Mouse (Mus musculus) thymus, postnatal 10 days (tissue): Measurements from ENCODE around the gene Vmn1r1.

Source experiments
- DNase-seq, 2 experiments: peaks; one replicate each; pipeline ENCODE4 v3.0.0; 2021; ENCODE audit warnings: low spot score in 2 of 2

Gene Vmn1r1

DNA sequence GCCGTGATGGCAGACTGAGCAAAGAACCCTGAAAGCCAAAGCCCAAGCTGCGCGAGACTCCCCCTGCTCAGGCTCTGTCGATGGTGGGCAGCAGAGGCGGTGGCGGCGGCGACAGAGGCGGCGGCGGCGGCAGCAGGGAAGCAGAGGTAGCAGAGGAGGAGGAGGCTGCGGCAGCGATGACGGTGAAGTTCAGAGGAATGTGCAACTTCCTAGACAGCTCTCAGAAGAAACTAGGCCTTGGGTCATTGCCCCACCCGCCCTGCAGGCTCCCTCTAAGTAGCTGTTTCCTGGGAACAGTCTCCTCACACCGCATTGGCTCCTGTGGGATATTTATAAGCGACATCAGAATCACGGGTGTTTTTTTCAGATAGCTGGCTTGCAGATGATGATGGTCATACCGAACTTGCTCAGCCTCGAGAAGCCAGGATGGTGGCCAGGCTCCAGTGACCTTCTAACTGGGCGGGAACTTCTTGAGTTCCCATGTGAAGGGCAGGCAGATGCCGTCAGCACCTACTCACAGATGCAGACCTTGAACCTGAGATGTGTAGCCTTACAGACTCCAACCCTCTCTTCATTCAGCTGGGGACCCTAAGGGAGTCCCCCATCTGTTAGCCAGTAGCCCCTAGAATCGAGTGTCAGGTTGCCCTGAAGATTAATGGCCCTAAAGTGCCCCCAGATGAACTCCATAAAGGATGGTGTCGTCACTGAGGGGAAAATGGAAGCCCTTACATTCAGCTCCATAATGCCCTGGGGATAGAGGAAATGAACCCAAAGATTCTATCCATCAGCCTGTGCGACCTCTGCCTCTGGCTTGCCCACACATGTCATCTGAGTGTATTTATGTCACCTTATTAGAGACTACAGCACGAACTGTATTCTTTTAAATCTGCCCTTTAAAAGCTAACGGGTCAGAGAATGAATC, 26.8 kb downstream of the Vmn1r1 start:
- DNase-seq, result no peak

DNA sequence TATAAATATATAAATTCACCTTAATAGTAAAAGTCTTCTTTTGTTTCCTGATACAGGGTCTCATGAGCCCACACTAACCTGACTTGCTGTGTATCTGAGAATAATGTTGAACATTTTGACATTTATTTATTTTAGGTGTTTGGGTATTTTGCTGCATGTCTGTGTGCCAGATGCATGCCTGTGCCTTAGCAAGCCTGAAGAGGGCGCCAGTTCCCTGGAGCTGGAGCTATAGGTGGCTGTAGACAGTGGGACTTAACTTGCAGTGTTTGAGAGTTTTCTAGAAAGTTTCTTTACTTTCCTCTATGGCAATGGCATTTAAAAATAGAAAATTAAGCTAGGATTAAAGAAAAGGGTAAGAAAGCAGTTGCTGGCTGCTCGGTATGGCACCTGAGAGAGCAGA, 33.5 kb downstream of the Vmn1r1 start:
- peak in 1 of 2 experiments; percentile 41 for DNase-seq

DNA sequence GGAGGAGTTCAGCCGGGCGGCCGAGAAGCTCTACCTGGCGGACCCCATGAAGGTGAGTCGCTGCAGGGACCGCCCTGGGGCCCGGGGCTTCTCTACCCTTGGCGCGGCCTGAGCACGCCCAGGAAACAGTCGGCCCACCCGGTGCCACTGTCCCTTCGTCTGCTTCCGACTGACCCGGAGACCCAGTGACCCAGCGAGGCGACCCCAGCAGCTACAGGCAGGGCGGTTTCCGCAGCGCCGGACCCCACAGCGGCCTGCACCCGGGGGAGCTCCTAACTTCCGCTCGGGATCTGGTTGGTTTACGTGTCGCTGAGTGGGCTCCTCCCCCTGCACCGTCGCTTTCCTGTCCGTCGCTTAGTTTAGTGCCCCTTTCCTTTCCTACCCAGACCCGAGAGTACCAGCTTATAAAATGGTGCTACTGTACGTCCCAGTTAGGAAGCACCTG, 39.3 kb downstream of the Vmn1r1 start:
- peak; percentile 79 to 84 for DNase-seq

DNA sequence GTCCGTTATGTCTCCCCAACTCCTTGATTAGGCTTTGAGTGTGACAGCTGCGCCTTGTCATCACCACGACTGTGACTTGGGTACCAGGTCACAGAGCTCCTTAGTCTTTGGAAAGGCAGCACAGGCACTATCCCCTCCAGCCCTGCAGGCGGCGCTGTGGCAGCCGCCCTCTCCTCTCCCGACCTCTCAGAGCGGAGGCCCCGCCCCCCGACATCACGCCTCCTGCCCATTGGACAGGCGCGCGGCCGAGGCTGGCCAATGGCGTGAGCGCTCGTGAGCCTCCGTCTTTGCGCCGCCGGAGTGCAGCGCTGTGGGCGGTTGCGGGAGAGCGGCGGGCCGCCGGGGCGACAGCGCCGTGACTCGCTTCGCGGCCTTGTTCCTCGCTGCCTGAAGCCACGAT, 39.8 kb downstream of the Vmn1r1 start, which contains the start of gene Srp9:
Gene Srp9, plus strand, starts transcription at position 232 of the 400 bp plus-strand sequence.
- peak; percentile 97 to 98 for DNase-seq

DNA sequence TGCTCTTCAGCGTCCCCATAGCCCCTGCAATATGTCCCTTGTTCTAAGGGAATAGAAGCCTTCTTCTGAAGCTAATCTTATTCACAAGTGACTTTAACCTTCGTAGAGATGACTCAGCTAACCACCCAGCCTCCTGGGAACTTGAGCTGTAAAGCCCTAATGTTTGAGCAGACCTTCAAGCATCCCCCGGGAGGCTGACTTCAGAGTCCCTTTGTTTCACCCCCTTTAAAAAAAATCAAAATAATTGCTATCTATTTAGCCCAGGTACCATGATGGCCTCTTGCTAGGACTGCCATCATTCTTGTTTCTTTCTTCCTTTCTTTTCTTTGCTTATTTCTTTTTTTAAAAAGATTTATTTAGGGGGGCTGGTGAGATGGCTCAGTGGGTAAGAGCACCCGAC, 41.9 kb downstream of the Vmn1r1 start:
- no peak for DNase-seq

DNA sequence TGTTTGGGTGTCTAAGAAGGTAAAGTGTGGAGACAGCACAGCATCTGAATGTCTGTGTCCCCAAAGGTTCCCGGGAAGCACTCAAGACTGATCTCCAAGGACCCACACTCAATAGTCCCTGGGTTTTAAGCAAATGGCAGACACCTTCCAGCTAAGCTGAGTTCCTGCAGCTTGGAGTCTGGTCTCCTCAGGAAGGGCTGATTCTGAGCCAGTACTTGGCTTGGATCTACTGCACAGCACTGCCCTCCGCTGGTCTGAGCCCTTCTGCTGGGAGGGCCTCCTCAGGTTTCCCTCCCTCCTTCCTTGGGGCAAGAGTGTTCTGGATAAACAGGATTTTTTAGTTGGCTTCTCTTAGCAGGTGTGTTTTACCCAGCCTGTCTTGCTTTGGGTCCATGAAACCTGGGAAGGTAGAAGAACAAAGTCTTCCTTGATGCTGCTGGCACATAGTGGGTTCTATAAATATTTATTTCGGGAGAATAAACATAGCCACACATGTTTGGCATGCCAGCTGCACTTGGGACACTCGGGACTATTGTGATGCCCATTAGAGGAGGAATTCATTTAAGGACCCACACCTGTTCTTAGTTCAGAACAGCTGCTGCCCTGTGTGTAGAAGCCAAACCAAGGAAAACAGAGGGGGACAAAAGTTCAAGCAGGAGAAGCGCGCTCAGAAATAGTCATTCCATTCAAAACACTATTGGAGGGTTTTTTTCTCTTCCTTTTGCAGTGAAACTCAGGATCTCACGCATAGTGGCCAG, 48.5 kb downstream of the Vmn1r1 start:
- no peak for DNase-seq

DNA sequence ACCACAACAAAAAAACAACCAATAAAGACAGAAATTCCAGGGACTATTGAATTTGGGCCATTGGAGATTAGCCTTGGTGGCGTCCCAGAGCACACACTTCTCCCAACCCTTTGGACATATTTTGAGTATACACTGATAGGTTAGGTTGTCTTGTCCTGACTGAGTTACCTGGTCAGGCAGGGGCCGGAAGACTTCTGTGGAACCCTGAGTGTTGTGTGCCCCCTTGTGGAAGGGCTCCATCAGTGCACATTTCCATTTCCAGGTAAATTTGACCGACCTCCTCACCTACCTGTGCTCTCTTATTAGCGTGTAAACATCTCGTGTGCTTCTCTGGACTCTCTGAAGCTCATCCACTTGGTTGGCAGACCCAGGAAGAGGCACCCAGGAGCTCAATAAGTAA, 49.1 kb downstream of the Vmn1r1 start:
- DNase-seq, result peak in 1 of 2 experiments; percentile 51

DNA sequence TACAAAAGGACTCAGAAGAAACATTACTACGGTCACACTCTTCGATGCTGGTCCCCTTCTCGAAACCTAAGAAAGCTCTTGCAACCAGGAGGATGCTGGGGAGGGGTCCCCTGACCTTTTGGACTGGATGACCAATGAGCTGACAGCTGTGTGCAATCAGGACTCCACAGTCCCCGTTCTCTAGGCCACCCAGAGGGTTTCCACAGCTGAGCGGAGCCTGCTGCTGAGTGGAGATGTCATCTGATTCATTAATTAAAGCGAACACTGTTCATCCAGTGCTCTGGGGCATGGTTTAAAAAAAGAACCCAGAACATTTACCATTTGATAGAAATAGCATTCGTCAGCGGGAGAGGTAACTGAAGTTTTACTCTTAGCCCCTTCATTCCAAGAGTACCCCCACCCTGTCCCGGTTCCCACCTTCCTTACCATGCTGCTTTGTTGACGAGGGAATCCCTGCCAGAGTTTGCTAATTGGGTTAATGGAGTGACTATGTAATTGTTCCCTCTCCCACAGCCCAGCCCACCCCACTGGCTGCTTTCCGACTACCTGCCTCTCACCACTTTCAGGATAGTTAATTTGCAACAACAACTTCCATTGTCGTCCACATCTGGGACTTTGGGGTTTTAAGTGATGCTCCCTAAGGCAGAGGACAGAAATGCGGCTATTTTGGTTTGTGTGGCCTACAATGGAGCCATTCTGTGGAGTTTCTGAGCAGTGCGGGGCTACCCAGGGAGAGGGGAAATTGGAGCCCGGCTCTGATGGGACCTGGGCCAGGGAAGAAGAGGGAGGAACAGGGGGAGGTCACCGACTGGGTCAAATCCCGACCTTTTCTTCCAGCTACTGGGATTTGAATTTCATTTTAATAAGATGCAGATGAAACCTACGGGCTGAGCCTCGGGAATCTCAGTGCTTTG, 50.4 kb downstream of the Vmn1r1 start:
- DNase-seq, result no peak

DNA sequence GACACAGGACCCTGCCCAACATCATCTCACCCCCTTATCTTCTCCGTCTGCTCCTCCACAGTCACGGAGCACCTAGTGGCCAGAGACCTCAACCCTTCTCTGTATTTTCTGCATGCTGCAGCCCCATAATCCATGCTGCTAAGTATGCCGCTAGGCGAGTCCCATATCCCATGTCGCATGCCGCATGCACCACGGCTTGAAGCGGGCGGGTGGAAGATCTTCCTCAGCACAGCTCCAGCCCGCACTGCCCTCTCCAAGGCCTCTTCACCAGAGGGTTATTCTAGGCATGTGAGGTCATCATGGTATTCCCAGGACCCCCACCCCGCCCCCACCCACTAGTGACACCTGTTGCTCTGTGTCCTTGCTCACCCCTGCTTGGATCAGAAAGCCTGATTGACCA, 51.2 kb downstream of the Vmn1r1 start:
- no peak for DNase-seq

DNA sequence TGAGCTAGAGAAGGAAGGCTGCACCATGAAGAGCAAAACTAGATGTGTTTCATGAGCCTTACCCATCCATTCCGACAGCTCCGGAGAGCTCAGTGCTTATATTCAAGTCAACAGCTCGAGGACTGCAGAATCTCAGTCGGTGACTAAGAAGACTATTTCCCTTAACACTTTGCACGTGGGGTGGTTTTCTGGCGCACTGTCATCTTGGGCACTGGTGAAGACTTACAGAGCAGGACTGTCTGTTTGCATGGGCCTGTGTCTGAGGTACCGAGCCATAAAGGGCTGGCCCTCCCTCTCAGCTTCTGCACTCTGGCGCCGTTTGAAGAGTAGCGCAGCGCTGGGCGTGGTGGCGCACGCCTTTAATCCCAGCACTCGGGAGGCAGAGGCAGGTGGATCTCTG, 51.9 kb downstream of the Vmn1r1 start:
- DNase-seq, result no peak

DNA sequence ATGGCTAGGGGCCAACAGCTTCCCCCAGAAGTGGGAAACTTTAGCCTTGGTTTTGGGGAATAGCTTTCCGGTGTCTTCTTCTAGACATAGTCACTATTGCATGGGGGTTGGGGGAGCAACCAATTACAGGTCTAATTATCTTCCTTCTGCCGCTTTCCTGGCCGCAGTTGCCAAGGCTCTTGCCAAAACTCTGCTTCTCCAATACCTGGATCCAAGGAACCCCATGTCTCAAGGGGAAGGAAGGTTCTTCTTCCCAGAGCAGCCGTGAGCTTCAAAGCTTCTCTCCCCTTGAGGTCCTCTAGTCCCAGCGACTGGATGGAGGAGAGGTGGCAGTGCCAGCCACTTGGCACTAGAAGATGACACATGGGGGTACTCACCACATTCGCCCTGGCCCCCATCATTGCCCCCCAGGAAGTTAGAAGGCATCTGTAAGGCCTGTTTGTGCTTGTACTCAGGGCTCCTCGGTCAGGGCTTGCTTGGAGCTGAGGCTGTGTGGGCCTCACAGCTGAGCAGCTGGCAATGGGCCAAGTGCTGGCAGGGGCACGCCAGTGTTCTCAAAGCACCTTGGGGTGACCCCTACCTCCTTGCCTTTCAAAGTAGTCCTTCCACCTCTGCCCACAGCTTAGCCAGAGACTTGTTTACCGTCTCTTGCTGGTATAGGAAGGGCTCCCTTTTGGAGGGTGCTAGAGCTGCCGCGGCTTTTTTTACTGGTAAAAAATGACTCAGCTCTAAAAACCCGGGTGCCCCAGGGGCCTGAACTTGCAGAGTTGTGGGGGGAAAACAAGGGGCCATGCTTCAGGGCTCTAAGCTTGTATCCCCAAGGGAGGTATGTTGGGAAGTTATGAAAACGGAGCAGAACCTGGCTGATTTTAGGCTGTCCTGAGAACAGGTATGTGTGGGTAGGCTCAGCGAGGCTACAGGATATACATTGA, 52.6 kb downstream of the Vmn1r1 start:
- DNase-seq, result no peak

DNA sequence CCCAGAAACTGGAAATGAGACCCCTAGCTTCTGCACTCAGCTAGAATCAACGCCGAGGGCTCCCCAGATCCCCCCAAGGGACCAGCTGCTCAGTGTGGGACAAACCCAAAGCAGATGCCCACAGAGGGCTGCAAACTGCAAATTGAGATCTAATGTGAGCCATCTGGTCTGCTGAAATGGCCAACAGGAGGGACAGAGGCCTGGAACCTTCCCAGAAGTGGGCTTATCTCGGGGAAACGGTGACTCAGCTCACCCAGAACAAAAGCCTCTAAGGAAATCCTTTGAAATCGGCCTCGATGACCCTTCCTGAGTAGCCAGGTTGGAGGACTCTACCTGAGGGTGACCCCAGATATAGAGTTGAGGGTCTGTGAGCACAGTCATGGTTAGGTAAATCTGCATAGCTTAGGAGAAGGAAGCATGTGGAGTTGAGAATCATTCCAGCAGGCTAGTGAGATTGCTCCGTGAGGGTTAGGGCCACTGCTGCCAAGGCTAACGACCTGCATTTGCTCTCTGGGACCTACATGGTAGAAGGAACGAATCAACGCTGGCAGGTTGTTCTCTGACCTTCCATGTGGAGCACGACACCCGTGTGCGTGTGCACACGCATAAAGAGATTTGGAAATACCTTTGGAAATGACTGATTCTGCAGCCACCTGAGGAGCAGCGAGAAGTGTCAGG, 53.4 kb downstream of the Vmn1r1 start:
- DNase-seq, result no peak

DNA sequence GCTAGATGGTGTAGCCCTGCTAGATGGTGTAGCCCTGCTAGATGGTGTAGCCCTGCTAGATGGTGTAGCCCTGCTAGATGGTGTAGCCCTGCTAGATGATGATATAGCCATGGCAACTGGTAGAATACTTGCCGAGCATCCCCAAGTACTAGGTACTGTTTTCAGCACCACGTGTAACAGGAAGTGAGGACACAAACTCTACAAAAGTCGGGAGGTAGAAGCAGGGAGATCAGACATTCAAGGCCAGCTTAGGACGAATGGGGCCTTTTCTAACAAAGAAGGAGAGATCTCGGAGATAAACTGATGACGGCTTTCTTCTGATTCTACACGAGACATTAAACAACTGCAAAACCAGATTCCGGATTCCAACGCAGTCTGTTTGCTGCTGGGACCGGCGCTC, 54.1 kb downstream of the Vmn1r1 start:
- DNase-seq, result no peak

DNA sequence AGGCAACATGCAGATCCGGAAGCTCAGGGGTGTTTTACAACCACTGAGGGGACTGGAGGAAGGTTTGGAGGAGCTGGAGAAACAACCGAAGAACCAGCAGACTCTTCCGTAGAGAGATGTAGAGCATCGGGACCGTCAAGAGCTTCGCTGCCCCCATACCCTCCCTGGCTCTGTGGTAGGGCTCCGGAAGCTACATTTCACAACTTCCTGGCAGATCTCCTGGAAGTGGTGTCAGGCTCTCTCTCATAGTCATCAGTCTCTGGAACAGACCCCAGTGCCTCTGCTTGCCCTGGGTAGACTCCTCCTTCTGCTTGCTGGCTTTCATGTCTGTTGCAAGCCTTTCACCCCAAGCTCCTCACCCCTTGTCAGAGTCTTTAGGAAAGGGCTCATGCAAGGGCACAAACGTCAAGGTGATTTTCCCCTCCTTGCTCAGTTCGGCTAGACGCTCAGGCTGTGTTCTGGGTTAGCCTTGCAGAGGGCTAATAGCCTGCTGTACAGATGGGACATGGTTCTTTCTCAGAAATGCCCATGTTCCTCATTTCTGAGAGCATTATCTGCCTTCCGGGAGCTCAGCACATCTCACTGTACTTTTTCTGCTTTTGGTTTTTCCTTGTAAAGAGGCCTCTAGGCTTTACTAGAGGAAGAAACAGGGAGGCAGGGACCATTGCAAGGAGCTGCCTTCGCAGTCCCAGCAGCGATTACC, 55.7 kb downstream of the Vmn1r1 start:
- peak in 1 of 2 experiments; percentile 20 for DNase-seq

DNA sequence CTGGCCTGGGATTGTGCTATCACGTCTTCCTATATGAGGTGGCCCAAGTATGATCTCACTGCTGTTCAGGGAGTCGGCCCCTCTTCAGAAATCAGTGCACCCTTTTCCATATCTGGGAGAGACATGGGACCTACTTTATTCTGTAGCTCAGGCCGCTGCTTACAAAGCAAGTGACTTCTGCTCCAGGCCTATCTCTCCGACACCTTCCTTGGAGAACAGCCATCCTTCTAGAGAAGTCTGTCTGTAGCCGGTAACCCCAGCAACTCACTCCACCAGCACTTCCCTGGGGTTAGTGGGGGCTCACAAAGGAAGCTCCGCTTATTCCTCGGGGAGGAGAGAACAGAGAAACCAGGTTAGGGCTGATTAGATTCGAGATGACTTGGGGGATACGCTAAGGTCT, 57.0 kb downstream of the Vmn1r1 start:
- DNase-seq, result no peak

DNA sequence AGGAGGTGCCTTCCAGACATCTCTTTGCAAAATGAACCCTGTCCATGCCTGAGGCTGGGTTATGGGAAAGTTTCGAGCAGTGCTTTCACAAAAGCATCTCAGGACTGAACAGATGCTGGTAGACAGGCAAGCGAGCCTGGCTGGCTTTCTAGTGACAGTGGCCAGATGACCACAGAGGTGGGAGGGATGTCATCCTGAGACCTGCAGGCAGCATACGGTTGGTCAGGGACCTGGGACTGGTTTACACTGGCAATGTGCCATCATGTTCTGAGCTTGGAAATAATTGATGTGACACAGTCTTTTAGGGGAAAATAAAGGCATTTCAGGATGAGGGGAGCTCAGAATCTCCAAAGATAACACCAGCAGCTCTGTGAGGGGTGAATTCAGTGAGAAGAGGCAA, 59.3 kb downstream of the Vmn1r1 start:
- DNase-seq, result no peak
